Mouse (Mus musculus) embryonic fibroblast, embryonic 13.5 days (primary cell): ENCODE measurements around the gene Pmepa1.

ENCODE experiments used
- CTCF ChIP-seq: IDR thresholded peaks from 2 replicates; pipeline ENCODE4 v1.5.1; 2011; ENCODE audit warnings: mild to moderate bottlenecking, control low read depth, low read length, moderate library complexity, borderline replicate concordance; ENCODE audit not compliant: insufficient read depth
- POLR2A ChIP-seq: IDR thresholded peaks from 2 replicates; pipeline ENCODE4 v1.6.1; 2011; ENCODE audit warnings: low read depth, mild to moderate bottlenecking, control low read depth, low read length, moderate library complexity

DNA sequence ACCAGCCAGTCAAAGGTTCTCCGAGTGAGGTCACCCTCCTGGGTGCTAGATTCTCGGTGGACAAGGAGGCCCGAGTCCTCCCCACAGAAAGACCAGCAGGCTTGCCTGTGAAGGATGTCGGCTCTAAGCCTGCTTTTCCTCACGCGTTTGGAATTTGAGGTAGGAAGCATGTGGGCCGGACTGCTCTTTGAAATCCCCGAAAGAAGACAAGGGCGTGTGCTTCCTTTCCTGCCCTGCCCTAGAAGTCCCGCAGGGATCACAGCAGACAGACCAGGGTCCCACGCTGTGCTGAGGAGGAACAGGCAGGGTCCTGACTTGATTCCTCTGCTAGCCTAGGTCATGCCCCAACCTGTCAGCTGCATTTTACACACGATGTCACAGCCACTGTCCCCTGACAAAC lies 28.7 kb upstream of the Pmepa1 start:
- no peak for TF ChIP-seq CTCF
- TF ChIP-seq POLR2A: no peak
